In genomic region chr9:111427891-111428555, GRCm38 (mm10) we compare ENCODE assay signal across 14 mouse cellular contexts. TPM values are rescaled to one million over a fixed set of nuclear protein-coding genes. Genes with fewer than 3 reads are reported as not detected.
A peak's percentile ranks its signal among the peaks of the same experiment; 100 is the strongest.
DNase-seq lines count a peak whose midpoint lies in the region; ATAC-seq and TF ChIP-seq lines count a peak whose summit lies in the region.
"Had no signal": no experiment of that assay in that cellular context is flagged by ENCODE, and none has a peak within 500 bp of the region (broad histone marks: within the 10 kb centered on the region; RNA-seq: fewer than 3 reads in every experiment).

No protein-coding gene starts in this region.

- peak; percentile 29 for TF ChIP-seq CTCF in heart, adult 2 months (IDR thresholded peaks at IDR 0.05)
- TF ChIP-seq CTCF in layer of hippocampus, adult 2 months (conservative IDR thresholded peaks at IDR 0.05): peak; percentile 60

- no peak overlapping the region for H3K4me2 ChIP-seq in heart, embryonic 11.5 days
- H3K4me2 ChIP-seq: hindbrain, embryonic 13.5 days had no signal

- no peak for TF ChIP-seq POLR2A in heart, adult 2 months (IDR thresholded peaks at IDR 0.05; ENCODE audit: insufficient read depth, low read depth, low read length)

- H3K9ac ChIP-seq in heart, adult 2 months (ENCODE audit: low read depth, low read length): no peak overlapping the region
- H3K9ac ChIP-seq in heart, embryonic 11.5 days (ENCODE audit: low read depth, low read length): no peak overlapping the region
- H3K9ac ChIP-seq: heart, embryonic 13.5 days; hindbrain, embryonic 13.5 days had no signal

- ATAC-seq in heart, embryonic 11.5 days (replicated peaks; ENCODE audit: insufficient number of reproducible peaks, low FRiP score, low TSS enrichment): no peak

- no peaks in the 10 kb centered on the region; the same call in 1 of the 2 replicates for H3K4me1 ChIP-seq in heart, adult 2 months (ENCODE audit: control insufficient read depth, insufficient read depth, low read length)
- peaks cover 7% of the 10 kb centered on the region for H3K4me1 ChIP-seq in heart, embryonic 11.5 days (ENCODE audit: control insufficient read depth, insufficient read depth, low read length)

- H3K27me3 ChIP-seq in heart, adult 2 months (ENCODE audit: control insufficient read depth, insufficient read depth, low read length): no peaks in the 10 kb centered on the region
- H3K27me3 ChIP-seq in heart, embryonic 11.5 days (ENCODE audit: control insufficient read depth, insufficient read depth, low read length): no peaks in the 10 kb centered on the region
- H3K27me3 ChIP-seq: heart, embryonic 13.5 days; hindbrain, embryonic 13.5 days had no signal

- TF ChIP-seq EP300 in heart, adult 2 months (IDR thresholded peaks at IDR 0.05; ENCODE audit: insufficient read depth, low read depth, low read length): no peak

- H3K79me2 ChIP-seq in heart, adult 2 months (replicated peaks; ENCODE audit: control insufficient read depth, insufficient read depth, low read length): no peaks in the 10 kb centered on the region

- WGBS in heart, adult 2 months: 91% methylated on average over 9 of the region's 9 CpGs
- 79% methylated on average over 9 of the region's 9 CpGs for WGBS in heart, embryonic 11.5 days (ENCODE audit: insufficient replicate concordance)

- peak in 1 of 2 experiments; percentile 1 for DNase-seq in heart, adult 2 months
- DNase-seq in layer of hippocampus, adult 2 months (ENCODE audit: low spot score in 2 of 2): no peak
- no peak for DNase-seq in layer of hippocampus, postnatal 14 days (ENCODE audit: low spot score in 2 of 2)
- peak; percentile 54 to 75 for DNase-seq in right cerebral cortex, postnatal 10 days (ENCODE audit: low spot score in 2 of 2)
- DNase-seq in right cerebral cortex, postnatal 4 days: no peak
- peak; percentile 62 to 78 for DNase-seq in kidney, postnatal 36 days
- DNase-seq in adrenal gland, postnatal 14 days: no peak
- DNase-seq: adrenal gland, postnatal 10 days; spleen, adult 18-20 months had no signal

- no peaks in the 10 kb centered on the region for H3K36me3 ChIP-seq in heart, adult 2 months (ENCODE audit: control insufficient read depth, insufficient read depth, low read length)
- H3K36me3 ChIP-seq in heart, embryonic 11.5 days (ENCODE audit: control insufficient read depth, insufficient read depth, low read length): no peaks in the 10 kb centered on the region
- H3K36me3 ChIP-seq: heart, embryonic 13.5 days; hindbrain, embryonic 13.5 days had no signal

- H3K9me3 ChIP-seq in heart, embryonic 11.5 days (replicated peaks; ENCODE audit: control insufficient read depth, low read length): no peaks in the 10 kb centered on the region
- H3K9me3 ChIP-seq: hindbrain, embryonic 13.5 days had no signal

- H3K27ac ChIP-seq in heart, adult 2 months: no peak overlapping the region
- H3K27ac ChIP-seq in heart, embryonic 11.5 days (ENCODE audit: low read depth, low read length): no peak overlapping the region
- H3K27ac ChIP-seq in layer of hippocampus, adult 2 months: no peak overlapping the region
- H3K27ac ChIP-seq: heart, embryonic 13.5 days; hindbrain, embryonic 13.5 days had no signal

- no peak overlapping the region for H3K4me3 ChIP-seq in heart, adult 2 months
- no peak overlapping the region for H3K4me3 ChIP-seq in heart, embryonic 11.5 days (ENCODE audit: low read depth, low read length)
- H3K4me3 ChIP-seq in layer of hippocampus, adult 2 months: no peak overlapping the region
- H3K4me3 ChIP-seq: erythroblast, embryonic 14.5 days; heart, embryonic 13.5 days; hindbrain, embryonic 13.5 days had no signal

- intact Hi-C loops in heart, adult 2 months (cut with DNase I): no loop called here

RNA-seq across cellular contexts. Expression of gene Dclk3, which starts 10.9 kb away (rescaled TPM):
- total RNA-seq in heart, adult 2 months (2021): under 1 TPM; 0.23 to 0.39 TPM
- 0.33 and 0.44 TPM in 2 replicates for polyA plus RNA-seq in heart, adult 2 months (2012; rRNA removed)
- polyA plus RNA-seq in heart, embryonic 11.5 days (2014; fragmentation: Nextera tagmentation; extraction: Ambion mirVana): 1.3 and 2.0 TPM in 2 replicates
- 10 to 100 TPM; 14.4 to 19.3 TPM for total RNA-seq in layer of hippocampus, adult 2 months (2021)
- 1 to 10 TPM; 6.7 to 7.9 TPM for total RNA-seq in layer of hippocampus, postnatal 14 days (2021)
- 1.2 and 1.5 TPM in 2 replicates for total RNA-seq in adrenal gland, postnatal 14 days (2021)
- total RNA-seq: megakaryocyte-erythroid progenitor cell, adult 5-6 weeks had no signal
- polyA plus RNA-seq: erythroblast, embryonic 14.5 days had no signal

Comparison
In these comparisons a context has a peak if more than half of its experiments do, and no peak if none do; other contexts are left out.
1. DNase-seq: peak in right cerebral cortex, postnatal 10 days (2 of 2) and kidney, postnatal 36 days (2 of 2); none in layer of hippocampus, adult 2 months (0 of 2), layer of hippocampus, postnatal 14 days (0 of 2), right cerebral cortex, postnatal 4 days (single experiment) and adrenal gland, postnatal 14 days (single experiment).